ENCODE assay signal across 8 mouse cellular contexts in genomic region chr3:35340525-35340924, GRCm38 (mm10).
A peak's percentile ranks its signal among the peaks of the same experiment; 100 is the strongest.
DNase-seq lines count a peak whose midpoint lies in the region; ATAC-seq and TF ChIP-seq lines count a peak whose summit lies in the region.

No protein-coding gene starts in this region.

- ATAC-seq in embryonic facial prominence, embryonic 15.5 days (ENCODE audit: insufficient number of reproducible peaks, low FRiP score, low TSS enrichment, low read depth) = 0 out of 2 replicates have a peak, but pooled peaks have one; percentile 21
- peak; percentile 39 for ATAC-seq in intestine, embryonic 16.5 days
- peak; percentile 41 for ATAC-seq in neural tube, embryonic 12.5 days (ENCODE audit: low FRiP score, low read depth)

- DNase-seq in layer of hippocampus, adult 2 months (ENCODE audit: low spot score in 2 of 2) = no peak
- DNase-seq in layer of hippocampus, adult 18-20 months (ENCODE audit: low spot score in 2 of 2) = no peak
- no peak for DNase-seq in ovary, postnatal 36 days (ENCODE audit: low spot score)
- DNase-seq in thymus, adult 18-20 months = no peak
- no peak for DNase-seq in frontal cortex, postnatal 36 days (ENCODE audit: low spot score in 2 of 2)

- peak overlapping the region; percentile 91 for H3K27ac ChIP-seq in layer of hippocampus, adult 2 months
- H3K27ac ChIP-seq in embryonic facial prominence, embryonic 15.5 days (replicated peaks) = peak overlapping the region; percentile 17; the same call in 1 of the 2 replicates
- H3K27ac ChIP-seq in intestine, embryonic 16.5 days (ENCODE audit: low read length) = no peak overlapping the region; the same call in 1 of the 2 replicates
- peak overlapping the region; percentile 85 for H3K27ac ChIP-seq in neural tube, embryonic 12.5 days

- H3K4me1 ChIP-seq in embryonic facial prominence, embryonic 15.5 days = peaks cover 16% of the 10 kb centered on the region
- H3K4me1 ChIP-seq in intestine, embryonic 16.5 days (ENCODE audit: control insufficient read depth, insufficient read depth, low read length) = peaks cover 10% of the 10 kb centered on the region; the same call in 1 of the 2 replicates
- peaks cover 41% of the 10 kb centered on the region for H3K4me1 ChIP-seq in neural tube, embryonic 12.5 days

- no peaks in the 10 kb centered on the region for H3K9me3 ChIP-seq in embryonic facial prominence, embryonic 15.5 days (replicated peaks)
- H3K9me3 ChIP-seq in intestine, embryonic 16.5 days (ENCODE audit: control insufficient read depth, low read length) = no peaks in the 10 kb centered on the region
- no peaks in the 10 kb centered on the region for H3K9me3 ChIP-seq in neural tube, embryonic 12.5 days

- no peak for TF ChIP-seq CTCF in layer of hippocampus, adult 2 months (conservative IDR thresholded peaks at IDR 0.05)

- H3K27me3 ChIP-seq in embryonic facial prominence, embryonic 15.5 days = 0 out of 2 replicates have a peak, but pooled peaks cover 3% of the 10 kb centered on the region
- no peaks in the 10 kb centered on the region; the same call in 1 of the 2 replicates for H3K27me3 ChIP-seq in intestine, embryonic 16.5 days (replicated peaks; ENCODE audit: control insufficient read depth, insufficient read depth, low read length)
- H3K27me3 ChIP-seq in neural tube, embryonic 12.5 days (replicated peaks) = no peaks in the 10 kb centered on the region

- H3K36me3 ChIP-seq in embryonic facial prominence, embryonic 15.5 days = no peaks in the 10 kb centered on the region
- H3K36me3 ChIP-seq in intestine, embryonic 16.5 days (ENCODE audit: control insufficient read depth, insufficient read depth, low read length) = no peaks in the 10 kb centered on the region
- no peaks in the 10 kb centered on the region for H3K36me3 ChIP-seq in neural tube, embryonic 12.5 days

- H3K4me3 ChIP-seq in layer of hippocampus, adult 2 months = peak overlapping the region; percentile 33; the same call in 1 of the 2 replicates
- H3K4me3 ChIP-seq in embryonic facial prominence, embryonic 15.5 days (replicated peaks) = peak overlapping the region; percentile 41
- H3K4me3 ChIP-seq in intestine, embryonic 16.5 days (ENCODE audit: low read length) = peak overlapping the region; percentile 49
- peak overlapping the region; percentile 37 for H3K4me3 ChIP-seq in neural tube, embryonic 12.5 days

- H3K9ac ChIP-seq in embryonic facial prominence, embryonic 15.5 days = no peak overlapping the region
- peak overlapping the region; percentile 62; the same call in 1 of the 2 replicates for H3K9ac ChIP-seq in intestine, embryonic 16.5 days (ENCODE audit: low read depth, low read length)
- peak overlapping the region; percentile 57 for H3K9ac ChIP-seq in neural tube, embryonic 12.5 days

- WGBS in embryonic facial prominence, embryonic 15.5 days = 3% methylated on average over 10 of the region's 10 CpGs
- WGBS in intestine, embryonic 16.5 days = 15% methylated on average over 10 of the region's 10 CpGs
- WGBS in neural tube, embryonic 12.5 days = 2% methylated on average over 10 of the region's 10 CpGs

- H3K4me2 ChIP-seq in embryonic facial prominence, embryonic 15.5 days (replicated peaks) = peak overlapping the region; percentile 78
- H3K4me2 ChIP-seq in intestine, embryonic 16.5 days (ENCODE audit: low read depth, low read length) = peak overlapping the region; percentile 75
- H3K4me2 ChIP-seq in neural tube, embryonic 12.5 days (replicated peaks) = peak overlapping the region; percentile 69
